Mouse (Mus musculus) MEL (cell line): ENCODE measurements around the gene Etv4. TPM values are rescaled to one million over a fixed set of nuclear protein-coding genes. Genes with fewer than 3 reads are reported as not detected.

Experiments
- DNase-seq: peaks from one replicate; pipeline ENCODE4 v3.0.0; 2011; ENCODE audit warnings: low read depth, low spot score
- H3K27ac ChIP-seq: 2 replicates; pipeline ENCODE4 v1.5.1; 2012; ENCODE audit warnings: low read depth, mild to moderate bottlenecking, control low read depth, low read length, moderate library complexity; ENCODE audit not compliant: control insufficient read depth
- H3K27me3 ChIP-seq, 2 experiments: fragments of 150-350 bp in 1 of 2; sonication (generic) in 1 of 2; 2 replicates each; pipeline ENCODE4 v1.6.1; 2012; ENCODE audit warnings: low read length in 2 of 2, mild to moderate bottlenecking in 2 of 2, improper control_type of control experiment in 1 of 2, moderate library complexity in 1 of 2; ENCODE audit not compliant: insufficient read depth in 2 of 2, control insufficient read depth in 1 of 2
- H3K36me3 ChIP-seq, 2 experiments: 2 replicates each; pipeline ENCODE4 v1.6.1; 2012 to 2014; ENCODE audit warnings: low read length in 2 of 2, improper control_type of control experiment in 1 of 2, inconsistent platforms in 1 of 2, mild to moderate bottlenecking in 1 of 2; ENCODE audit not compliant: insufficient read depth in 2 of 2, control insufficient read depth in 1 of 2
- H3K4me1 ChIP-seq, 2 experiments: fragments of 150-350 bp in 1 of 2; sonication (generic) in 1 of 2; 2 replicates each; pipeline ENCODE4 v1.6.1; 2012; ENCODE audit warnings: low read length in 2 of 2, improper control_type of control experiment in 1 of 2, mild to moderate bottlenecking in 1 of 2; ENCODE audit not compliant: insufficient read depth in 2 of 2, control insufficient read depth in 1 of 2
- H3K4me3 ChIP-seq, 2 experiments: fragments of 150-350 bp in 1 of 2; sonication (generic) in 1 of 2; 2 replicates each; pipeline ENCODE4 v1.5.1; 2012; ENCODE audit warnings: low read depth in 2 of 2, low read length in 2 of 2, mild to moderate bottlenecking in 2 of 2, moderate library complexity in 2 of 2, control low read depth in 1 of 2, improper control_type of control experiment in 1 of 2; ENCODE audit not compliant: control insufficient read depth in 1 of 2, insufficient read depth in 1 of 2
- H3K79me2 ChIP-seq: 2 replicates; pipeline ENCODE4 v1.6.1; 2012; ENCODE audit warnings: mild to moderate bottlenecking, low read length, moderate library complexity; ENCODE audit not compliant: control insufficient read depth, poor library complexity, insufficient read depth
- H3K9ac ChIP-seq: 2 replicates; pipeline ENCODE4 v1.6.1; 2012; ENCODE audit warnings: low read depth, mild to moderate bottlenecking, control low read depth, low read length, moderate library complexity; ENCODE audit not compliant: control insufficient read depth, poor library complexity, severe bottlenecking
- H3K9me3 ChIP-seq: fragments of 150-350 bp; sonication (generic); replicated peaks from 2 replicates; pipeline ENCODE4 v1.6.1; 2012; ENCODE audit warnings: mild to moderate bottlenecking, low read length, improper control_type of control experiment, moderate library complexity; ENCODE audit not compliant: insufficient read depth
- BHLHE40 ChIP-seq: IDR thresholded peaks from 2 replicates; pipeline ENCODE4 v1.6.1; 2012; ENCODE audit warnings: low read depth, mild to moderate bottlenecking, inconsistent platforms, low read length, improper control_type of control experiment, borderline replicate concordance
- CHD2 ChIP-seq: IDR thresholded peaks from 2 replicates; pipeline ENCODE4 v1.6.1; 2011; ENCODE audit warnings: low read length, improper control_type of control experiment
- CTCF ChIP-seq, 3 experiments: IDR thresholded peaks in 2 of 3; conservative IDR thresholded peaks in 1 of 3; 2 replicates each; pipeline ENCODE4 v1.5.1; 2011 to 2012; ENCODE audit warnings: low read length in 3 of 3, low read depth in 2 of 3, mild to moderate bottlenecking in 2 of 3, improper control_type of control experiment in 1 of 3, inconsistent platforms in 1 of 3, mixed read lengths in 1 of 3, moderate library complexity in 1 of 3; ENCODE audit not compliant: control insufficient read depth in 1 of 3, insufficient read depth in 1 of 3, poor library complexity in 1 of 3, severe bottlenecking in 1 of 3
- ELF1 ChIP-seq: IDR thresholded peaks from 2 replicates; pipeline ENCODE4 v1.6.1; 2014; ENCODE audit warnings: low read depth, mild to moderate bottlenecking, inconsistent platforms, low read length, improper control_type of control experiment, moderate library complexity
- GABPA ChIP-seq: IDR thresholded peaks from 2 replicates; pipeline ENCODE4 v1.6.1; 2012; ENCODE audit warnings: low read depth, mild to moderate bottlenecking, inconsistent platforms, low read length, improper control_type of control experiment, moderate library complexity
- GATA1 ChIP-seq: IDR thresholded peaks from 2 replicates; pipeline ENCODE4 v1.6.1; 2011; ENCODE audit warnings: low read depth, low read length, improper control_type of control experiment
- HCFC1 ChIP-seq: IDR thresholded peaks from 2 replicates; pipeline ENCODE4 v1.6.1; 2012; ENCODE audit warnings: low read depth, mild to moderate bottlenecking, inconsistent platforms, low read length, improper control_type of control experiment, moderate library complexity
- KAT2A ChIP-seq: conservative IDR thresholded peaks from 2 replicates; pipeline ENCODE4 v1.6.1; 2012; ENCODE audit warnings: low read depth, low read length, improper control_type of control experiment, inconsistent platforms
- MAFK ChIP-seq: IDR thresholded peaks from 2 replicates; pipeline ENCODE4 v1.6.1; 2011; ENCODE audit warnings: low read depth, mild to moderate bottlenecking, low read length, improper control_type of control experiment, borderline replicate concordance
- MXI1 ChIP-seq: IDR thresholded peaks from 2 replicates; pipeline ENCODE4 v1.6.1; 2011; ENCODE audit warnings: mild to moderate bottlenecking, low read depth, low read length, improper control_type of control experiment
- MYC ChIP-seq: IDR thresholded peaks from 2 replicates; pipeline ENCODE4 v1.6.1; 2011; ENCODE audit warnings: low read depth, mild to moderate bottlenecking, low read length, improper control_type of control experiment, moderate library complexity
- POLR2A ChIP-seq, 2 experiments: IDR thresholded peaks; 2 replicates each; pipeline ENCODE4 v1.6.1; 2011 to 2012; ENCODE audit warnings: low read length in 2 of 2, mild to moderate bottlenecking in 2 of 2, control low read depth in 1 of 2, improper control_type of control experiment in 1 of 2, low read depth in 1 of 2, moderate library complexity in 1 of 2; ENCODE audit not compliant: control insufficient read depth in 1 of 2, insufficient read depth in 1 of 2, poor library complexity in 1 of 2
- POLR2AphosphoS2 ChIP-seq: IDR thresholded peaks from 2 replicates; pipeline ENCODE4 v1.6.1; 2011; ENCODE audit warnings: low read length, improper control_type of control experiment
- POLR2AphosphoS5 ChIP-seq: IDR thresholded peaks from 2 replicates; pipeline ENCODE4 v1.6.1; 2012; ENCODE audit warnings: low read depth, borderline replicate concordance, mild to moderate bottlenecking, inconsistent platforms, low read length, moderate library complexity, mixed read lengths
- RCOR1 ChIP-seq: IDR thresholded peaks from 2 replicates; pipeline ENCODE4 v1.6.1; 2012; ENCODE audit warnings: low read depth, mild to moderate bottlenecking, inconsistent platforms, low read length, improper control_type of control experiment
- SIN3A ChIP-seq: IDR thresholded peaks from 2 replicates; pipeline ENCODE4 v1.6.1; 2012; ENCODE audit warnings: low read length, improper control_type of control experiment, inconsistent platforms
- SMC3 ChIP-seq: IDR thresholded peaks from 2 replicates; pipeline ENCODE4 v1.6.1; 2011; ENCODE audit warnings: low read depth, low read length, improper control_type of control experiment
- TAL1 ChIP-seq: IDR thresholded peaks from 2 replicates; pipeline ENCODE4 v1.6.1; 2012; ENCODE audit warnings: mild to moderate bottlenecking, inconsistent platforms, low read length, moderate library complexity, mixed read lengths
- TBP ChIP-seq: IDR thresholded peaks from 2 replicates; pipeline ENCODE4 v1.8.0; 2011; ENCODE audit warnings: low read depth, low read length, improper control_type of control experiment
- TCF12 ChIP-seq: IDR thresholded peaks from 2 replicates; pipeline ENCODE4 v1.6.1; 2014; ENCODE audit warnings: low read depth, mild to moderate bottlenecking, inconsistent platforms, low read length, improper control_type of control experiment, moderate library complexity
- UBTF ChIP-seq: IDR thresholded peaks from 2 replicates; pipeline ENCODE4 v1.6.1; 2012; ENCODE audit warnings: low read depth, mild to moderate bottlenecking, inconsistent platforms, low read length, improper control_type of control experiment, moderate library complexity, borderline replicate concordance; ENCODE audit not compliant: insufficient read depth
- USF1 ChIP-seq: IDR thresholded peaks from 2 replicates; pipeline ENCODE4 v1.6.1; 2014; ENCODE audit warnings: low read depth, mild to moderate bottlenecking, inconsistent platforms, low read length, improper control_type of control experiment, moderate library complexity
- USF2 ChIP-seq, 2 experiments: IDR thresholded peaks; 2 replicates each; pipeline ENCODE4 v1.6.1; 2011 to 2012; ENCODE audit warnings: improper control_type of control experiment in 2 of 2, low read length in 2 of 2, borderline replicate concordance in 1 of 2, inconsistent platforms in 1 of 2, low read depth in 1 of 2, mild to moderate bottlenecking in 1 of 2; ENCODE audit not compliant: insufficient read depth in 1 of 2
- ZC3H11A ChIP-seq: IDR thresholded peaks from 2 replicates; pipeline ENCODE4 v1.6.1; 2012; ENCODE audit warnings: low read depth, mild to moderate bottlenecking, inconsistent platforms, low read length, improper control_type of control experiment
- ZKSCAN1 ChIP-seq: IDR thresholded peaks from 2 replicates; pipeline ENCODE4 v1.6.1; 2012; ENCODE audit warnings: low read depth, mild to moderate bottlenecking, inconsistent platforms, low read length, improper control_type of control experiment, moderate library complexity
- ZMIZ1 ChIP-seq: IDR thresholded peaks from 2 replicates; pipeline ENCODE4 v1.6.1; 2012; ENCODE audit warnings: low read depth, mild to moderate bottlenecking, inconsistent platforms, low read length, improper control_type of control experiment, moderate library complexity
- polyA plus RNA-seq, 2 experiments: library from polyadenylated mRNA; stranded (reverse) in 1 of 2; unstranded in 1 of 2; fragments of >175 nt in 1 of 2; fragments of >200 nt in 1 of 2; gene quantifications; 2 replicates each; pipeline versions ENCODE4 v1.2.1 to v1.2.4; 2012; ENCODE audit warnings: low replicate concordance in 2 of 2, low read depth in 1 of 2; ENCODE audit not compliant: insufficient read length in 2 of 2, insufficient read depth in 1 of 2, missing spikeins in 1 of 2
- total RNA-seq: library from RNA; depleted of rRNA; stranded (reverse); fragments of 300-350 nt; gene quantifications from 2 replicates; pipeline ENCODE4 v1.2.3, GENCODE M21; 2012

Gene Etv4
- total and polyA plus RNA-seq, 3 experiments, result 16.5 to 22.1 TPM; not detected in 1

- Histone ChIP-seq H3K9ac (no peak overlapping the region), H3K79me2 (no peaks in the 10 kb centered on the region; the same call in 1 of the 2 replicates), H3K9me3 (no peaks in the 10 kb centered on the region)
- TF ChIP-seq POLR2AphosphoS5 (no peak), ZC3H11A (no peak), GABPA (no peak), TBP (no peak), ZMIZ1 (no peak), USF2 (IDR thresholded peaks at IDR 0.05; ENCODE audit: borderline replicate concordance in 1 of 2, insufficient read depth in 1 of 2, low read depth in 1 of 2, low read length in 2 of 2) (no peak), MXI1 (no peak), KAT2A (no peak), UBTF (no peak), RCOR1 (no peak), BHLHE40 (no peak), ZKSCAN1 (no peak), USF1 (no peak), CHD2 (no peak), CTCF (IDR thresholded peaks at IDR 0.05 in 2 of 3, conservative IDR thresholded peaks at IDR 0.05 in 1 of 3; ENCODE audit: control insufficient read depth in 1 of 3, insufficient read depth in 1 of 3, low read depth in 2 of 3, low read length in 3 of 3, poor library complexity in 1 of 3, severe bottlenecking in 1 of 3) (no peak), SIN3A (no peak), ELF1 (no peak), HCFC1 (no peak), TAL1 (no peak)
- TF ChIP-seq, all 39 proteins: peak for 0
- Histone ChIP-seq H3K4me3 (no peak overlapping the region), H3K27ac (no peak overlapping the region), H3K27me3 (peaks cover 9% of the 10 kb centered on the region in 2 experiments), H3K4me1 (peaks cover 0 to 7% of the 10 kb centered on the region in 2 experiments; a peak in 2 of 4 replicates), H3K36me3 (no peaks in the 10 kb centered on the region; a peak in 1 of 4 replicates)
- DNase-seq, result no peak
Measured at GRCm38 (mm10) chr11:101809060-101809828, 24.1 kb upstream of the Etv4 start.

- Histone ChIP-seq H3K9ac (no peak overlapping the region), H3K4me1 (peaks cover 0 to 7% of the 10 kb centered on the region in 2 experiments; a peak in 2 of 4 replicates), H3K36me3 (no peaks in the 10 kb centered on the region), H3K27me3 (peaks cover 9 to 15% of the 10 kb centered on the region in 2 experiments), H3K79me2 (no peaks in the 10 kb centered on the region), H3K27ac (no peak overlapping the region), H3K4me3 (no peak overlapping the region), H3K9me3 (no peaks in the 10 kb centered on the region)
- DNase-seq, result no peak
- TF ChIP-seq CTCF (IDR thresholded peaks at IDR 0.05 in 2 of 3, conservative IDR thresholded peaks at IDR 0.05 in 1 of 3; ENCODE audit: control insufficient read depth in 1 of 3, insufficient read depth in 1 of 3, low read depth in 2 of 3, low read length in 3 of 3, poor library complexity in 1 of 3, severe bottlenecking in 1 of 3) (no peak), POLR2AphosphoS2 (no peak), GABPA (no peak), HCFC1 (no peak), SMC3 (no peak), POLR2A (IDR thresholded peaks at IDR 0.05; ENCODE audit: control insufficient read depth in 1 of 2, insufficient read depth in 1 of 2, low read depth in 1 of 2, low read length in 2 of 2, poor library complexity in 1 of 2) (no peak), MYC (no peak), MAFK (no peak), GATA1 (no peak), KAT2A (no peak), TCF12 (no peak), ZC3H11A (no peak), RCOR1 (no peak)
Measured at GRCm38 (mm10) chr11:101807266-101807665, 22.1 kb upstream of the Etv4 start.
